Mouse (Mus musculus) left cerebral cortex, postnatal 4 days (tissue): ENCODE measurements at regions not wholly inside any gene's neighbourhood (a gene's known extent, or its start where the extent isn't known, plus 50 kb on each side); places are given as distances from the start of the nearest gene placed in this dataset.

Experiments used
- DNase-seq: peaks from one replicate; pipeline ENCODE4 v3.0.0-alpha.2; 2022
- intact Hi-C: fragments of 180-260 bp; cut with DNase I; formaldehyde crosslinking; loops from one replicate; pipeline ENCODE4 v1.15.1; 2025

GRCm38 (mm10) chr9:90823574-90824280, 538.5 kb upstream of the Zic4 start:
- no peak for DNase-seq
- intact Hi-C loops = no loop called here

- intact Hi-C loops = no loop called here
- DNase-seq = no peak
These were observed 534.7 kb upstream of the Zic4 start for GRCm38 (mm10) chr9:90827474-90827873.

- intact Hi-C loops = no loop called here
- peak; percentile 52 for DNase-seq
These were observed 533.5 kb upstream of the Zic4 start for GRCm38 (mm10) chr9:90828701-90829100.

GRCm38 (mm10) chr9:90830704-90831103, 531.5 kb upstream of the Zic4 start:
- DNase-seq = no peak
- intact Hi-C loops = no loop called here

- no peak for DNase-seq
- intact Hi-C loops = no loop called here
These were observed 528.3 kb upstream of the Zic4 start for GRCm38 (mm10) chr9:90833743-90834539.

- intact Hi-C loops = no loop called here
These were observed 523.9 kb upstream of the Zic4 start for GRCm38 (mm10) chr9:90838184-90838926.

DNA sequence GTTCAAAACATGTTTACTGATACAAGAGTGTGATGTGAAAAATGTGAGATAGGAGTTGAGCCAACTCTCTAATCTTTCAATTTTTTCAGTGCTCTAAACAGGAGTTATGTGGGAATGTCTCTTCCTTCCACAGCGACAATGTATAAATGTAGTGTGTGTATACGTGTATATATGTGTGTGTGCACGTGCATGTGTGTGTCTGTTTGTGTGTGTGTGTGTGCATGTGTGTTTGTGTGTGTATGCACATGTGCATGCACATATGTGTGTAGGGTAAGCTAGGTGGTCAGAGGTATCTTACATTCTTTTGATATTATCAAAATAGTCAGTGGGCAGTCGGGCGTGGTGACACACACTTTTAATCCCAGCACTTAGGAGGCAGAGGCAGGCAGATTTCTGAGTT, 511.2 kb upstream of the Zic4 start:
- no peak for DNase-seq

More at GRCm38 (mm10) chr9:90838184-90838926, 523.9 kb upstream of the Zic4 start:
- no peak for DNase-seq

GRCm38 (mm10) chr9:90871636-90872035, 490.6 kb upstream of the Zic4 start:
- intact Hi-C loops = no loop called here
- no peak for DNase-seq

More for the DNA sequence above, 511.2 kb upstream of the Zic4 start:
- intact Hi-C loops = no loop called here

DNA sequence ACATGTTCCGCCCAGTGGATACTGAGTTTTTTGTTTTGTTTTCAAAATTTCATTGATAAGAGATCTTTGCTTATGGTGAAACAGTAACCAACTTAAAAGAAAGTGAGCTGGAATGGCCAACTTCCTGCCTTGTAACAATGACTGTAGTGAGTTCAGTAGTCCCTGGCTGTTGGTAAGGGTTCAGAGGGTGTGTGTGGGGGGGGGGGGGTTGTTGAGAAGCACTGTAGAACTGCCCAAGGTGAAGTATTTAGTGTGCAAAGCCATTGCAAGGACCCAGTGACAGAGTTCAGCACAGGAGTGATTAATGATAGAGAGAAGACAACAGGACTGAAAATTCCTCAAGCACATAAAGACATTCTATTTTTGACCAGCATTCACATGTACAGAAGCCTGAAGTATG, 477.7 kb upstream of the Zic4 start:
- DNase-seq = no peak
- intact Hi-C loops = no loop called here

- intact Hi-C loops = no loop called here
These were observed 474.8 kb upstream of the Zic4 start for GRCm38 (mm10) chr9:90887405-90887804.

DNA sequence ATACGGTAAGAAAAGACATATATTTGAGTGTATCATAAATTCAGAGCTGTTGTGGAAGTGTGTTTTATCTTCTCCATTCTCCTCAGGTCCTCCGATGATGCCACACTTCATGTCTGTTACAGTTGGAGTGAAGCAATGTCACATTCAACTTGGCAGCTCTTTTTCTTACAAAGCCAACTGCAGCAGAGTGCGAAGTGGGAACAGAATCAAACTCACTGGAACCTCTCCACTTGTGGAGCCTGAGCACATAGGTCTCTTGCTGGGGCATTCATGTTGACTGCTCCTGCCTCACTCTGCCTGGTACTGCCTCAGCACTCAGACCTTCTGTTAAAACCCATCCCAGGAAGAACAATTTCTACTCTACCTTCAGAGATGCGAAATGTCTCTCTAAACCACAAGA, 471.4 kb upstream of the Zic4 start:
- DNase-seq = no peak
- intact Hi-C loops = no loop called here

More at GRCm38 (mm10) chr9:90887405-90887804, 474.8 kb upstream of the Zic4 start:
- DNase-seq = no peak

GRCm38 (mm10) chr9:90892816-90893215, 469.4 kb upstream of the Zic4 start:
- no peak for DNase-seq
- intact Hi-C loops = no loop called here

GRCm38 (mm10) chr9:90903557-90903956, 458.7 kb upstream of the Zic4 start:
- intact Hi-C loops = no loop called here

GRCm38 (mm10) chr9:90906106-90906505, 456.1 kb upstream of the Zic4 start:
- intact Hi-C loops = no loop called here
- no peak for DNase-seq

More at GRCm38 (mm10) chr9:90903557-90903956, 458.7 kb upstream of the Zic4 start:
- DNase-seq = no peak

GRCm38 (mm10) chr9:90906684-90907083, 455.5 kb upstream of the Zic4 start:
- intact Hi-C loops = no loop called here

DNA sequence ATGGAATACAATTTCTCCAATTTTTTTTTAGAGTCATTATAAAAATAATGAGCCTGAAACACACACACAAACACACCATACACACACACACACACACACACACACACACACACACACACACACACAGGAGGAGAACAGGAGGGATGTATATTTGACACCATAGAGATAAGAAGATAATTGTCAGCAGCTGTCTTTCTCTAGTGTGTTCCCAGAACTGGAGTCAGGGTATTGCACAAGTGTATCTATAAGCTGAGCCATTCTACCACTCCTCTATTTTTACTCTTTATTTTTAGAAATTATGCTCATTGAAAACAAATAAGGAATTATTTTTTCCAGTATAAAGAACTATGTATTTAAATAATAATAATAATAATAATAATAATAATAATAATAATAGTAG, 407.6 kb upstream of the Zic4 start:
- intact Hi-C loops = no loop called here
- no peak for DNase-seq

More at GRCm38 (mm10) chr9:90906684-90907083, 455.5 kb upstream of the Zic4 start:
- DNase-seq = no peak

DNA sequence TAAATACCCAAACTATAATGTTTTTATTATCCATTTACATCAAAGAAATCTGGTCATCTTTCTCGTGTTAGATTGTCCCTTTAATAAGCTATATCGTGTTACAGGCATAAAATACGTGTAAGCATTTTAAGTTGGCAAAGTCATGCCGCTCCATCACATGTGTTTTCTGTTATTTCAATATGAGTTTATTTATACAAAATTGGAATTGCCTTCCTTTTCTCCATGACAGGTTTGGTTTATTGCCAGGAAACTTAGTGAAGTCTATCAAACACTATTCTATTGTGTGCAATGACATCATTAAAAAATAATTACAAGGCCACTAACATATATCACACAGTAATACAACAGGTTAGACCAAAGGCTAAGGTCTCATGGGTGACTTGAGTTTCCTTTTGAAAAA, 400.8 kb upstream of the Zic4 start:
- no peak for DNase-seq
- intact Hi-C loops = no loop called here

DNA sequence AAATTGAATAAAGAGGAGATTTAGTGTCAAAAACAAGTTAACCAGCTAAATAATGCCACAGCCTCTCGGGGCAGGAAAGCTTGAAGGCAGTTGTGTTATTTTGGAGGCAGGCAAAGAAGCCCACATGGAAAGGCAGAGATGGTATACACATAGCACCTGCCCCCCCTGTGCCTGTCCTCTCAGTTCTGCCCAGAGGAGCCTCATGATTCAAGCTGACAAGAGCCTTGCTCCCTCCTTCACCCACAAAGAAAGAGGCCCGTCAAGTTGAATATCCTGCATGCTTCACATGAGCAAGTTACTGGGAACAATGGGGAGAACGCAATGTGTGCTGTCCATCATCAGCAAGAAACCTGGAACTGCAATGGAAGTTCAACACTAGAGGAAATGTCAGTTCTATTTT, 398.2 kb upstream of the Zic4 start:
- DNase-seq = no peak
- intact Hi-C loops = no loop called here

- DNase-seq = peak; percentile 26
- intact Hi-C loops = no loop called here
These were observed 383.5 kb upstream of the Zic4 start for GRCm38 (mm10) chr9:90978730-90979129.

- no peak for DNase-seq
- intact Hi-C loops = no loop called here
These were observed 382.0 kb upstream of the Zic4 start for GRCm38 (mm10) chr9:90980023-90980802.

DNA sequence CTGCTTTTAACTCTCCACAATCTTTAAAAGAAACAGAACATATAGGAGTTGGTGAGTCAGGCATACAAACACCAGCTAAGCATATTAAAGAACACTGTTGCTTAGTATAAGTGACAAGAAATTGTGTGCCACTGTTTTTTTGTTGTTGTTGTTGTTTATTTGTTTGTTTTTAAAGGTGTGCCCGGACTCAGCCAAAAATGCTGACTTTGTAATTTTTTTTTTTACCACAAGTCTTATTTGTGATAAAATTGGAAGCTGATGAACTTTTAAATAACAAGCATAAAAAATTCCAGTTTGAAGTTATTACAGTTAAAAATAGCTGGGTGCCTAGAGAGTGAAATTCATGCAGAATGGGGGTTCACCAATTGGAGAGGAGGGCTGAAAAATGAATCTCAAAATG, 363.0 kb upstream of the Zic4 start:
- no peak for DNase-seq
- intact Hi-C loops = no loop called here
